Mouse (Mus musculus) hindbrain, embryonic 15.5 days (tissue): ENCODE measurements around the gene Mrpl28. TPM values are rescaled to one million over a fixed set of nuclear protein-coding genes. Genes with fewer than 3 reads are reported as not detected.

ENCODE experiments used
- ATAC-seq: fragments of 200-750 bp; cut with Nextera tagmentation; 2 replicates; pipeline ENCODE4 v1.8.0; 2017; ENCODE audit warnings: low read depth, moderate number of reproducible peaks, moderate TSS enrichment; ENCODE audit not compliant: low FRiP score
- H3K27ac ChIP-seq: fragments of 300-500 bp; sonication (generic); replicated peaks from 2 replicates; pipeline ENCODE4 v1.5.1; 2015; ENCODE audit warnings: mild to moderate bottlenecking, inconsistent platforms
- H3K27me3 ChIP-seq: fragments of 300-500 bp; sonication (generic); 2 replicates; pipeline ENCODE4 v1.6.1; 2015; ENCODE audit warnings: control low read depth, inconsistent platforms
- H3K36me3 ChIP-seq: fragments of 300-500 bp; sonication (generic); 2 replicates; pipeline ENCODE4 v1.6.1; 2015; ENCODE audit warnings: control low read depth, inconsistent platforms
- H3K4me1 ChIP-seq: fragments of 300-500 bp; sonication (generic); replicated peaks from 2 replicates; pipeline ENCODE4 v1.6.1; 2015; ENCODE audit warnings: control low read depth, inconsistent platforms
- H3K4me2 ChIP-seq: fragments of 300-500 bp; sonication (generic); 2 replicates; pipeline ENCODE4 v1.6.1; 2015; ENCODE audit warnings: moderate library complexity, mild to moderate bottlenecking, inconsistent platforms
- H3K4me3 ChIP-seq: fragments of 300-500 bp; sonication (generic); 2 replicates; pipeline ENCODE4 v1.5.1; 2015; ENCODE audit warnings: mild to moderate bottlenecking, inconsistent platforms
- H3K9ac ChIP-seq: fragments of 300-500 bp; sonication (generic); 2 replicates; pipeline ENCODE4 v1.6.1; 2015; ENCODE audit warnings: inconsistent platforms
- H3K9me3 ChIP-seq: fragments of 300-500 bp; sonication (generic); 2 replicates; pipeline ENCODE4 v1.6.1; 2016; ENCODE audit warnings: control low read depth, inconsistent platforms
- WGBS: fragments of 180-500 bp; shearing (Covaris S2); methylation state at CpG from one replicate; pipeline ENCODE4 v1.1.7; 2015; 5-methylcytosine and 5-hydroxymethylcytosine counted together
- polyA plus RNA-seq: library from polyadenylated mRNA; unstranded; fragments of >200 nt; fragmentation: Nextera tagmentation; extraction: Ambion mirVana; gene quantifications from 2 replicates; pipeline ENCODE4 v1.2.1, GENCODE M21; 2015

Gene Mrpl28
- polyA plus RNA-seq, 1 experiment from 2014 or later, result 184 TPM

- Histone ChIP-seq H3K36me3 (no peaks in the 10 kb centered on the region), H3K27me3 (peaks cover 39% of the 10 kb centered on the region), H3K4me3 (no peak overlapping the region), H3K9me3 (no peaks in the 10 kb centered on the region), H3K27ac (no peak overlapping the region), H3K4me1 (peaks cover 12% of the 10 kb centered on the region), H3K4me2 (no peak overlapping the region), H3K9ac (no peak overlapping the region)
- WGBS, result 86% methylated on average over 17 of the region's 17 CpGs
- no peak for ATAC-seq
Measured at GRCm38 (mm10) chr17:26116503-26117258, 6.6 kb upstream of the Mrpl28 start.

- H3K4me1 ChIP-seq, result peaks cover 13% of the 10 kb centered on the region
- no peak overlapping the region for H3K4me2 ChIP-seq
- H3K4me3 ChIP-seq, result no peak overlapping the region
- 48% methylated on average over 33 of the region's 33 CpGs for WGBS
- peaks cover 24% of the 10 kb centered on the region for H3K27me3 ChIP-seq
- no peak for ATAC-seq
- no peaks in the 10 kb centered on the region for H3K36me3 ChIP-seq
- H3K9ac ChIP-seq, result no peak overlapping the region
- no peaks in the 10 kb centered on the region for H3K9me3 ChIP-seq
- no peak overlapping the region for H3K27ac ChIP-seq
Measured at GRCm38 (mm10) chr17:26119766-26120710, 3.3 kb upstream of the Mrpl28 start.

GRCm38 (mm10) chr17:26122431-26123140, 714 bp upstream of the Mrpl28 start:
- H3K4me1 ChIP-seq, result peaks cover 17% of the 10 kb centered on the region
- H3K9me3 ChIP-seq, result no peaks in the 10 kb centered on the region
- no peak overlapping the region for H3K27ac ChIP-seq
- 56% methylated on average over 5 of the region's 5 CpGs for WGBS
- H3K27me3 ChIP-seq, result 0 out of 2 replicates have a peak, but pooled peaks cover 4% of the 10 kb centered on the region
- peaks cover 16% of the 10 kb centered on the region for H3K36me3 ChIP-seq
- no peak overlapping the region for H3K4me2 ChIP-seq
- H3K4me3 ChIP-seq, result no peak overlapping the region
- no peak for ATAC-seq
- H3K9ac ChIP-seq, result no peak overlapping the region

- 90% methylated on average over 7 of the region's 7 CpGs for WGBS
- ATAC-seq, result no peak
- Histone ChIP-seq H3K4me2 (peak overlapping the region; percentile 89), H3K36me3 (peaks cover 16% of the 10 kb centered on the region), H3K9ac (no peak overlapping the region; the same call in 1 of the 2 replicates), H3K27me3 (no peaks in the 10 kb centered on the region), H3K4me3 (peak overlapping the region; percentile 97), H3K9me3 (no peaks in the 10 kb centered on the region), H3K27ac (no peak overlapping the region), H3K4me1 (peaks cover 17% of the 10 kb centered on the region)
Measured at GRCm38 (mm10) chr17:26124560-26124959, 1.3 kb downstream of the Mrpl28 start.

- no peak overlapping the region for H3K4me2 ChIP-seq
- WGBS, result 93% methylated on average over 10 of the region's 10 CpGs
- no peak overlapping the region for H3K27ac ChIP-seq
- no peak overlapping the region for H3K4me3 ChIP-seq
- H3K9ac ChIP-seq, result no peak overlapping the region
- no peak for ATAC-seq
- H3K36me3 ChIP-seq, result peaks cover 16% of the 10 kb centered on the region
- peaks cover 17% of the 10 kb centered on the region for H3K4me1 ChIP-seq
- no peaks in the 10 kb centered on the region for H3K27me3 ChIP-seq
- no peaks in the 10 kb centered on the region for H3K9me3 ChIP-seq
Measured at GRCm38 (mm10) chr17:26125226-26125625, 1.9 kb downstream of the Mrpl28 start.

GRCm38 (mm10) chr17:26131062-26131732, 7.9 kb downstream of the Mrpl28 start:
- H3K9me3 ChIP-seq, result no peaks in the 10 kb centered on the region
- H3K4me2 ChIP-seq, result no peak overlapping the region
- H3K36me3 ChIP-seq, result peaks cover 18% of the 10 kb centered on the region
- H3K4me3 ChIP-seq, result no peak overlapping the region
- no peak overlapping the region for H3K9ac ChIP-seq
- no peak for ATAC-seq
- H3K27ac ChIP-seq, result no peak overlapping the region
- H3K27me3 ChIP-seq, result no peaks in the 10 kb centered on the region
- H3K4me1 ChIP-seq, result no peaks in the 10 kb centered on the region
- 69% methylated on average over 18 of the region's 18 CpGs for WGBS

GRCm38 (mm10) chr17:26131856-26132853, 8.9 kb downstream of the Mrpl28 start:
- Histone ChIP-seq H3K4me3 (no peak overlapping the region), H3K9ac (no peak overlapping the region), H3K36me3 (peaks cover 9% of the 10 kb centered on the region; the same call in 1 of the 2 replicates), H3K27me3 (no peaks in the 10 kb centered on the region), H3K4me2 (no peak overlapping the region), H3K9me3 (no peaks in the 10 kb centered on the region), H3K4me1 (no peaks in the 10 kb centered on the region), H3K27ac (no peak overlapping the region)
- no peak for ATAC-seq
- 77% methylated on average over 18 of the region's 18 CpGs for WGBS

- no peaks in the 10 kb centered on the region for H3K36me3 ChIP-seq
- H3K9me3 ChIP-seq, result no peaks in the 10 kb centered on the region
- peaks cover 29% of the 10 kb centered on the region for H3K4me1 ChIP-seq
- H3K27ac ChIP-seq, result no peak overlapping the region
- no peak overlapping the region for H3K4me3 ChIP-seq
- 91% methylated on average over 11 of the region's 11 CpGs for WGBS
- H3K4me2 ChIP-seq, result peak overlapping the region; percentile 76; the same call in 1 of the 2 replicates
- no peak for ATAC-seq
- no peaks in the 10 kb centered on the region for H3K27me3 ChIP-seq
- no peak overlapping the region for H3K9ac ChIP-seq
Measured at GRCm38 (mm10) chr17:26137106-26137750, 13.9 kb downstream of the Mrpl28 start.

- H3K4me2 ChIP-seq, result peak overlapping the region; percentile 76
- H3K4me1 ChIP-seq, result peaks cover 29% of the 10 kb centered on the region
- H3K4me3 ChIP-seq, result peak overlapping the region; percentile 74
- ATAC-seq, result no peak
- H3K9me3 ChIP-seq, result no peaks in the 10 kb centered on the region
- H3K27ac ChIP-seq, result peak overlapping the region; percentile 91
- 82% methylated on average over 2 of the region's 2 CpGs for WGBS
- no peaks in the 10 kb centered on the region for H3K36me3 ChIP-seq
- H3K9ac ChIP-seq, result peak overlapping the region; percentile 32; the same call in 1 of the 2 replicates
- H3K27me3 ChIP-seq, result no peaks in the 10 kb centered on the region
Measured at GRCm38 (mm10) chr17:26137751-26138130, 14.4 kb downstream of the Mrpl28 start.

- peak; percentile 98 for ATAC-seq
Measured at GRCm38 (mm10) chr17:26138239-26138836, 15.0 kb downstream of the Mrpl28 start, which contains the start of gene Axin1. Axin1 (plus strand) TSS chr17:26138688.

More at GRCm38 (mm10) chr17:26138239-26138836, 15.0 kb downstream of the Mrpl28 start, which contains the start of gene Axin1:
- peak within 1 kb of the TSS; percentile 97 for H3K9ac ChIP-seq
- H3K27me3 ChIP-seq, result no peaks in the 10 kb centered on the region
- WGBS, result under 1% methylated on average over 42 of the region's 42 CpGs
- H3K36me3 ChIP-seq, result no peaks in the 10 kb centered on the region
- H3K27ac ChIP-seq, result peak within 1 kb of the TSS; percentile 91
- H3K4me3 ChIP-seq, result peak within 1 kb of the TSS; percentile 74
- peak within 1 kb of the TSS; percentile 76 for H3K4me2 ChIP-seq
- H3K4me1 ChIP-seq, result peaks cover 29% of the 10 kb centered on the region
- no peaks in the 10 kb centered on the region for H3K9me3 ChIP-seq
